Mouse (Mus musculus) right cerebral cortex, postnatal 10 days (tissue): ENCODE data around the gene Olfr513.

ENCODE experiments used
- DNase-seq, 2 experiments: peaks; one replicate each; pipeline ENCODE4 v3.0.0; 2021; ENCODE audit warnings: low spot score in 2 of 2

Gene Olfr513

DNA sequence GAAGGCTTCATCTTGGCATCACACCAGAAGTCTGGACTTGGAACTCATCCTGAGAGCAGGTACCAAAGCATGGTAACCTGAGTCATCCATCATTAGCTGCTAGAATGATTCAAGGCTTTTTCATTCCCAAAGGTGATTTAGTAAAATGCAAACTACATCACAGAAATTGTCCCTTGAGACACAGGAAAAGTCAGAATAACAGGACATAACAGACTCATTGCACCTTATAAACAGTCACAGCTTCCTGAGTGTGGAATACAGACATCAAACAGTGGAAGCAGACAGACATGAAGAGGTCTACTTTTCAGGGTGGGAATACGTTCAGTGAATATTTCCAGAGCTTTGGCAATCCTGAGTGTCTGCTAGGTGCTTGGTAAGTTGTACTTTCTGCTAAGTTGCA lies at the start of gene Olfr513:
TSS of gene Olfr513 (plus strand) at position 301 of the 400 bp plus-strand sequence.
- DNase-seq: no peak

DNA sequence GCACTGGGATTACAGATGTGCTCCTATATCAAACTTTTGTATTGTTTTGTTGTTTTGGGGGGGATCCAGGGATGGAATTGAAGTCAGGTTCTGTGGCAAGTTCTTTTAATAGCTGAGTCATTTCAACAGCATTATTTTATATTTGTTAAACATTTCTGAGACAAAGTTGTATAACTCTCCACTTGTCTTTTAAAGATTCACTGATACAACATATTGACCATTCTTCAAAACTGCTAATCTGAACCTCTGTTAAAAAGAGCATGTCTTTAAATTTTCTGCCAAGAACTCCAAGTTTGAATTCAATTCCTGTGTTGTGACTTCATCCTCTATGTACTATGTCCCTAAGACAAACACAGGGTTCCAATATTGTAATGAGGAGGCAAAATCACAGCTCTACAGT lies 37.8 kb upstream of the Olfr513 start, which contains the start of gene Olfr512:
TSS of gene Olfr512 (plus strand) at position 301 of the 400 bp plus-strand sequence.
- DNase-seq: no peak

DNA sequence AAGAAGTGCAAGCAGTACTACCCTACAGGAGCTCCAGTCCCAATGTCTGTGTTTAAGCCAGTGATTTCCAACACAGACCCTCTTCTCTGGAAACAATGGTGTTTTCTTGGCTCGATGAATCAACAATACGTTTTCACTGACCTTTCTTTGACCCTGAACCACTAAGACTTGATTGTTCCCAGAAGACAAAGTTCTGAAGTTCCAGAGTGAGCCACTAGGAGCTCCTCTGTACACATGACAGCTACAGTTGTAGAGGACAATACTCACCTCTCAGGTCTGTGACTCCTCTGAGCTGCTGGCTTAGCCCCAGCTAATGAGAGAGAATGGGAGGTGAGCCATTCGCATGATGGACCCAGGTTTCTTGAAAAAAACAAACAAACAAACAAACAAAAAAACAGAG lies 9.6 kb downstream of the Olfr513 start:
- no peak for DNase-seq

DNA sequence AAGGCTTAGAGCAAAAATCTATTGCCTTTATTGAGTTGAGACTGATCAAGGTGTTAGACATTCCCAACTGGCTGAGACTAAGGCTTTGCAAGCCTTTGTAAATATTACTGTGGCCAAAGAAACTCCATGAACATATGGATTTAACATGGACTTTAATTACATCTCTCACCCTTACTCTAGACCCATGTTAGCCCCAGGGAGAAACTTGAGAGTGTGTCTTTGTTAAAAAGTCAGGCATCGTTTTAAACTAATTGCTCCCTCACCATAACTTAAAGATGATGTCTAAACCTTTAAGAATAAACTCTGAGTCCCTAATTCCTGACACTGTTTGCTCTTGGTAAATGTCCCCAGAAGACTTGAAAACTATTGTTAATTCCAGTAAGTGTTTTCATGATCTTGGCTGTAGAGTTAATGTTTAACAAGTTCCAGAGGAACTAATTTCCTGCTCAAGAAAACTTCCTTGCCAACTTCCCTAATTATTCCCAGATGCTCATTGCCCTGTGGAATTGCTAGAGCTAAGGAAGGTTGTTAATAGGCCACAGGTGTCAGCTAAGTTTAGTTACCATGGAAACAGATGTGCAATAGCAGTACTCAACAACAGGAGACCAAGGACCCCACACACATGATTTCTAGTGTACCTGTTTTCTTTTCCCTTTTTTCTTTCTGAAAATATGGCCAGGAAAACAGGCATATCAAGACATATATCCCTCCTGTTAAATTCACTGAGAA lies 46.6 kb downstream of the Olfr513 start:
- DNase-seq: no peak
